Mouse (Mus musculus) liver, postnatal 0 days (tissue): ENCODE measurements at regions not wholly inside any gene's neighbourhood (a gene's known extent, or its start where the extent isn't known, plus 50 kb on each side); places are given as distances from the start of the nearest gene placed in this dataset.

Experiments
- ATAC-seq: fragments of 200-750 bp; cut with Nextera tagmentation; 2 replicates; pipeline ENCODE4 v1.8.0; 2017; ENCODE audit warnings: mild to moderate bottlenecking, moderate library complexity
- DNase-seq: peaks from one replicate; pipeline ENCODE4 v3.0.0-alpha.2; 2016
- H3K27ac ChIP-seq: fragments of 300-500 bp; sonication (generic); 2 replicates; pipeline ENCODE4 v1.5.1; 2014; ENCODE audit warnings: antibody characterized with exemption, moderate library complexity, mild to moderate bottlenecking, low read depth
- H3K27me3 ChIP-seq: fragments of 300-500 bp; sonication (generic); 2 replicates; pipeline ENCODE4 v1.6.1; 2014; ENCODE audit warnings: low read length, control low read depth, mixed read lengths; ENCODE audit not compliant: insufficient read depth
- H3K36me3 ChIP-seq: fragments of 300-500 bp; sonication (generic); replicated peaks from 2 replicates; pipeline ENCODE4 v1.6.1; 2014; ENCODE audit warnings: mild to moderate bottlenecking, control low read depth, low read length, moderate library complexity, mixed read lengths; ENCODE audit not compliant: insufficient read depth
- H3K4me1 ChIP-seq: fragments of 300-500 bp; sonication (generic); 2 replicates; pipeline ENCODE4 v1.6.1; 2014; ENCODE audit warnings: antibody characterized with exemption, mild to moderate bottlenecking, control low read depth; ENCODE audit not compliant: insufficient read depth
- H3K4me2 ChIP-seq: fragments of 300-500 bp; sonication (generic); 2 replicates; pipeline ENCODE4 v1.6.1; 2014; ENCODE audit warnings: low read depth, mild to moderate bottlenecking, low read length, moderate library complexity, mixed read lengths
- H3K4me3 ChIP-seq: fragments of 300-500 bp; sonication (generic); 2 replicates; pipeline ENCODE4 v1.5.1; 2014; ENCODE audit warnings: low read depth, low read length
- H3K9ac ChIP-seq: fragments of 300-500 bp; sonication (generic); replicated peaks from 2 replicates; pipeline ENCODE4 v1.6.1; 2014; ENCODE audit warnings: mild to moderate bottlenecking, moderate library complexity
- H3K9me3 ChIP-seq: fragments of 300-500 bp; sonication (generic); 2 replicates; pipeline ENCODE4 v1.6.1; 2016; ENCODE audit warnings: mild to moderate bottlenecking, control low read depth, low read length, mixed read lengths
- CTCF ChIP-seq: sonication (generic); IDR thresholded peaks from 2 replicates; pipeline ENCODE4 v1.5.1; 2016; ENCODE audit warnings: antibody characterized with exemption, low read depth
- EP300 ChIP-seq: IDR thresholded peaks from 2 replicates; pipeline ENCODE4 v1.6.1; 2016; ENCODE audit warnings: antibody characterized with exemption, low read depth, mild to moderate bottlenecking
- WGBS: fragments of 180-500 bp; shearing (Covaris S2); extraction: QIAGEN DNeasy Blood & Tissue Kit; methylation state at CpG from one replicate; pipeline ENCODE4 v1.1.7; 2014; ENCODE audit not compliant: insufficient replicate concordance; 5-methylcytosine and 5-hydroxymethylcytosine counted together

DNA sequence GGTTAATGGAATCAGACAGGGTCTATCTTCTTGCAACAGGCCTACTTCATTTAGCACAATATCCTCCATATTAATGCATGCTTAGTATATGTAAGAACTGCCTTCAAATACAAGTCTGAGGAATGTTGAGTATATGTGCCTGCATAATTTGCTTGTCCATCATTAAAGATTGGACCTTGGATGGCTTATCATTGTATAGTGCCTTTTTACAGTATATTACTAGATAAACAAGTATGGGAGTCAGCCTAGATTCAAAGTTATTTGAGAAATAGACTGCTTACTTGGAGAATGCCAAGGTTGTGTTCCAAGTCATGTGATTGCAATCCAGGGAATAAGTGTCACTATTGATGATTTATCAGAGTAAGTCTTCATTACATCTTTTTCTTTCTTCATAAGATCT lies 491.6 kb upstream of the Btbd3 start:
- no peak overlapping the region for H3K4me2 ChIP-seq
- TF ChIP-seq CTCF (no peak), EP300 (no peak)
- no peaks in the 10 kb centered on the region for H3K27me3 ChIP-seq
- H3K4me1 ChIP-seq, result no peaks in the 10 kb centered on the region
- H3K9me3 ChIP-seq, result no peaks in the 10 kb centered on the region
- H3K4me3 ChIP-seq, result no peak overlapping the region
- H3K36me3 ChIP-seq, result no peaks in the 10 kb centered on the region
- no peak overlapping the region for H3K27ac ChIP-seq
- no peak for DNase-seq
- ATAC-seq, result no peak
- no peak overlapping the region for H3K9ac ChIP-seq

DNA sequence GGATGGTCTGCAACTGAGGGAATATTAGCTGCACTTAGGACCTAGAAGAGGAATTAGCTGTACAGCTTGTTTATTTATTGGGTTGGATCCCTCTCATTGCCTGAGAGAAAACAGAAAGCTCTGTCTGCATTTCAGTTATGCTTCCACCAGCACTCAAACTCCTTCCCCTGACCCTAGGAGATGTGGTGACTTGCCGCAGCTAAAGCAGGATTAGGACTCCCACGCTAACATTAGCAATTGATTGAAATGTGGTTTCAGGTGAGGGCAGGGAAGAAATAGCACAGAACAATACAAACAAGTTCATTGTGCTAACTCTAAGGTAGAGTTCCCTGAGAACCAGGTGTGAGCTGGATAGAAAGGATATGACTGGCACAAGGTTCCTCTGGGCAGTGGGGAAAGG lies 496.9 kb upstream of the Btbd3 start:
- DNase-seq, result no peak
- Histone ChIP-seq H3K4me1 (no peaks in the 10 kb centered on the region), H3K27me3 (no peaks in the 10 kb centered on the region), H3K4me3 (no peak overlapping the region), H3K27ac (no peak overlapping the region), H3K9ac (no peak overlapping the region), H3K9me3 (no peaks in the 10 kb centered on the region), H3K4me2 (no peak overlapping the region), H3K36me3 (no peaks in the 10 kb centered on the region)
- TF ChIP-seq CTCF, result no peak
- no peak for TF ChIP-seq EP300
- 67% methylated on average over 2 of the region's 2 CpGs for WGBS
- no peak for ATAC-seq

DNA sequence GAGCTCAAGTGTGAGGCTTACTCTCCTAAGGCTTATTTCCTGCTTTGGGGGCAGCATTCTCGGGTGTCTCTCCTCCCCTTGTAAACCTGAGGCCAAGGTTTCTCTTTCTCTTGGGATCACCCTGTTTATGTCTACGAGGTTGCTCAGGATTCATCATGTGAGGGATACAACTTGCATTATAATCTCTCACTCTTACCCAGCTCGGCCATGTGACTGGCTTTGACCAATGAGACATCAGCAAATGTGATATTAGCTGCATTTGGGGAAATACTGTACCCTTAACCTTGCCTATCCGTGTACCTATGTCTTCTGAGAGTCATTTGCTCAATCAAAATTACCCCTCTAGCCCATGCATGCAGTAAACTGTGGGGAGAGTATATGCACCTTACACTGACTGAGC lies 498.0 kb upstream of the Btbd3 start:
- 55% methylated on average over 4 of the region's 4 CpGs for WGBS
- H3K4me1 ChIP-seq, result no peaks in the 10 kb centered on the region
- no peaks in the 10 kb centered on the region for H3K36me3 ChIP-seq
- no peak for DNase-seq
- no peak for TF ChIP-seq CTCF
- TF ChIP-seq EP300, result no peak
- H3K27ac ChIP-seq, result no peak overlapping the region
- no peak for ATAC-seq
- H3K27me3 ChIP-seq, result no peaks in the 10 kb centered on the region
- H3K9ac ChIP-seq, result no peak overlapping the region
- no peak overlapping the region for H3K4me3 ChIP-seq
- H3K9me3 ChIP-seq, result no peaks in the 10 kb centered on the region
- H3K4me2 ChIP-seq, result no peak overlapping the region

DNA sequence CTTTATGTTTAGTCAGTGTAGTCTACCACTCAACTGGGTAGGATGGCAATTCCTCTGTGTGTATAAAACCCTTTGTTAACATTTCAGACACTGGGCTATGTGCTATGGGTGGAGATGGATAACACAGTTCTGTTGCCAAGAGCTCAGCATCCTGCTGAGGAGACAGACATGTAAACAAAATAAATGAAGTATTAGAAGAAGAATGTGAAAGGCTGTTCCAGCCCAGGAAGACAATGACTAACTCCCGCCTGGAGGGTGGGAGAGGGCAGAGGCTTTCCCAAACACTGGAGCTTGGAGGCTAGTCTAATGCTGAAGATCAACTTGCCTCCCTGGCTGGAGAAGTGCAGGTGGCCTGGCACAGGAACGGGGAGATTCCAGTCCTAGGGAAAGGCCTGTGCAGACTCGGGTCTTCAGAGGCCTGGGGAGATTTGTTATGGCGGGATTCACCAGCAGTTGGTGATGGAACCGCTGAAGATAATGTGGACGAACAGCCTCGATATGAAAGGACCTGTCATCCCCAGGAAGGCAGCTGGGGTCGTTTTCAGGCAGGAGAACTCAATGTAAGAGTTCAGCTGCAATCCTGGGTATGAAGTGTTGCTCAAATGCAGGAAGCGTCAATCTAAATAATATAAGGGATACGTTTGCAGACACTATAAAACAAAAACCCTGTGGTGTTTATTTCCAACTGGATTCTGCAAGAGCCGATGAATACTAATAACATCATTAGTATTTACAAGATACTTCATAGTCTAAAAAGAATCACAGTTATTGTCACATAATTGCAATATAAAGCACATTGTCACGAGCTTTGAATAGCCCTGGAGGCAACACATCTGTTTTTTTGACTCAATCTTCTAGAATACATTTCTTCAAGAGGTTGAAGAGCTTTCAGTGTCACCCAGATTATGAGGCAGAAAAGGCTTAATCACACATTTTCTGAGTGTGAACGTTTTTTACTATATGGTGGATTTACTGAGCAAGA lies 498.8 kb upstream of the Btbd3 start:
- DNase-seq, result no peak
- TF ChIP-seq CTCF (no peak), EP300 (no peak)

DNA sequence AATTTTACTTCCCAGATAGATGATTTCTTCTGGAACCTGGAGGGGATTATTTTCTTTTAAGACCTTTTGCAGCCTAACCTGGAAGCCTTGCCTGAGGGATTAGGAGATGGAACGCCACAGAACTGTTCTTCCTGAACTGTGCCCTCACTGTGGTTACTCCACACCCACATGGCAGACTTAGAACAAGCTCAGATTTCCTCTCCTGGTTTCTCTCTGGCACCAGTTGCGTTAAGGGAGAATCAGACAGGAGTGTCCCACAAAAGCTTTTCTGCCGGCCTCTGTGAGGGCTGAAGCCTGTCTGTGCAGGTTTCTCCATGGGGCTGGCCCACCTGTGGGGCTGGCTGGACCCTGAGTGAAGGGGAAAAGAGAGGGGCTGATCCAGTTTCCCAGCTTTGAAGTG lies 500.1 kb upstream of the Btbd3 start:
- no peak overlapping the region for H3K27ac ChIP-seq
- TF ChIP-seq EP300 (no peak), CTCF (no peak)
- H3K4me3 ChIP-seq, result no peak overlapping the region
- ATAC-seq (no peak), DNase-seq (no peak)
- 24% methylated on average over 3 of the region's 3 CpGs for WGBS
- no peaks in the 10 kb centered on the region for H3K9me3 ChIP-seq
- H3K36me3 ChIP-seq, result no peaks in the 10 kb centered on the region
- no peak overlapping the region for H3K9ac ChIP-seq
- H3K4me1 ChIP-seq, result no peaks in the 10 kb centered on the region
- no peak overlapping the region for H3K4me2 ChIP-seq
- no peaks in the 10 kb centered on the region for H3K27me3 ChIP-seq

More for the DNA sequence above, 498.8 kb upstream of the Btbd3 start:
- WGBS, result 57% methylated on average over 13 of the region's 13 CpGs
- no peak overlapping the region for H3K27ac ChIP-seq
- H3K4me3 ChIP-seq, result no peak overlapping the region
- H3K4me2 ChIP-seq, result no peak overlapping the region
- H3K9ac ChIP-seq, result no peak overlapping the region
- no peaks in the 10 kb centered on the region for H3K27me3 ChIP-seq
- H3K4me1 ChIP-seq, result no peaks in the 10 kb centered on the region
- no peaks in the 10 kb centered on the region for H3K36me3 ChIP-seq
- no peaks in the 10 kb centered on the region for H3K9me3 ChIP-seq
- no peak for ATAC-seq

DNA sequence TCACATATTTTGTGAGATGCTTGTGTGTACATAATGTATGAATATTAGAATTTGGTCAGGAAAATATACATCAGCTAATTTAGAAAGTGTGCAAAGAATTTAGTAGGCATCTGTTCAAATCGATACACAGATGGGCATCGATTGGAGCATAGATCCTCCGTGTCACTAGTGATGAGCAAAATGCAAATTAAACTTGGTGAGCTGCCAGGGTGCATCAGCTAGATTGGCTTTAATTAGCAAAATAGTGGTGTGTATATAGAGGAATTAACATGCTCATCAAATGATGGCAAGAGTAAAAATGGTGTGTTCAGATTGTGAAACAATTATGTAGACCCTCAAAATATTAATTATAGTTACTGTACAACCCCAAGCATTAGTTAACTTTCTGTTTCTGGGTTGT lies 501.9 kb upstream of the Btbd3 start:
- TF ChIP-seq CTCF, result no peak
- no peak for TF ChIP-seq EP300
- Histone ChIP-seq H3K4me1 (no peaks in the 10 kb centered on the region), H3K9me3 (no peaks in the 10 kb centered on the region), H3K4me2 (no peak overlapping the region), H3K27me3 (no peaks in the 10 kb centered on the region), H3K27ac (no peak overlapping the region), H3K9ac (no peak overlapping the region), H3K36me3 (no peaks in the 10 kb centered on the region), H3K4me3 (no peak overlapping the region)
- DNase-seq, result no peak
- no peak for ATAC-seq
- WGBS, result 85% methylated on average over 3 of the region's 3 CpGs
